Mouse (Mus musculus): ENCODE results near the gene Marc1. TPM values are rescaled to one million over a fixed set of nuclear protein-coding genes. Genes with fewer than 3 reads are reported as not detected.
A peak's percentile ranks its signal among the peaks of the same experiment; 100 is the strongest.

Gene Marc1
- polyA plus RNA-seq, 1 experiment from 2014 or later = not detected

- ATAC-seq (peak; percentile 8), DNase-seq (ENCODE audit: low read depth, low spot score) (no peak)
- in situ Hi-C loops (cut with MboI; ENCODE audit: low pct_unique_long_range_greater_than_20kb) = no loop called here
- POLR2A ChIA-PET = interaction anchor here (1.2 to 1.3 kb wide), 2 partner anchors 14 to 47 kb away, joined by 3 read pairs; no protein-coding TSS in a partner anchor
- CTCF ChIA-PET = interaction anchor here (4.5 kb wide), 1 partner anchor 21 kb away, joined by 28 read pairs; no protein-coding TSS in a partner anchor
- no peak for TF ChIP-seq CTCF (IDR thresholded peaks at IDR 0.05)
- H3K27me3 ChIP-seq = no peaks in the 10 kb centered on the region
Observed at GRCm38 (mm10) chr1:184846092-184846750, 35.1 kb upstream of the Marc1 start, which contains the start of gene Marc2. Marc2 (minus strand) TSS chr1:184846451.

GRCm38 (mm10) chr1:184845111-184846071 lies 34.3 kb upstream of the Marc1 start:
- ChIA-PET POLR2A (interaction anchor here (1.2 to 1.3 kb wide), 3 partner anchors 13 to 359 kb away, joined by 3 to 4 read pairs (median 3); partner anchors contain the start of gene Rab3gap2), CTCF (interaction anchor here (1.2 to 4.5 kb wide), 4 partner anchors 9 to 360 kb away, joined by 3 to 28 read pairs (median 4); no protein-coding TSS in a partner anchor)
- H3K27me3 ChIP-seq = no peaks in the 10 kb centered on the region
- ATAC-seq = peak; percentile 96
- no peak for TF ChIP-seq CTCF (IDR thresholded peaks at IDR 0.05)
- in situ Hi-C loops (cut with MboI; ENCODE audit: low pct_unique_long_range_greater_than_20kb) = no loop called here
- no peak for DNase-seq (ENCODE audit: low read depth, low spot score)

GRCm38 (mm10) chr1:184844326-184845066 lies 33.4 kb upstream of the Marc1 start:
- ChIA-PET CTCF (interaction anchor here (1.2 to 4.5 kb wide), 4 partner anchors 8 to 361 kb away, joined by 3 to 28 read pairs (median 4); no protein-coding TSS in a partner anchor), POLR2A (interaction anchor here (1.2 kb wide), 1 partner anchor 360 kb away, joined by 4 read pairs; the partner anchor contains the start of gene Rab3gap2)
- in situ Hi-C loops (cut with MboI; ENCODE audit: low pct_unique_long_range_greater_than_20kb) = no loop called here
- DNase-seq (ENCODE audit: low read depth, low spot score) (no peak), ATAC-seq (no peak)
- no peaks in the 10 kb centered on the region for H3K27me3 ChIP-seq
- no peak for TF ChIP-seq CTCF (IDR thresholded peaks at IDR 0.05)

- ChIA-PET POLR2A (no interaction called here), CTCF (interaction anchor here (1.0 to 1.4 kb wide), 2 partner anchors 13 kb away, joined by 5 to 7 read pairs; no protein-coding TSS in a partner anchor)
- in situ Hi-C loops (cut with MboI; ENCODE audit: low pct_unique_long_range_greater_than_20kb) = no loop called here
- no peaks in the 10 kb centered on the region for H3K27me3 ChIP-seq
- no peak for TF ChIP-seq CTCF (IDR thresholded peaks at IDR 0.05)
- no peak for ATAC-seq
- no peak for DNase-seq (ENCODE audit: low read depth, low spot score)
Observed at GRCm38 (mm10) chr1:184837649-184838048, 26.5 kb upstream of the Marc1 start.

GRCm38 (mm10) chr1:184836350-184836749 lies 25.2 kb upstream of the Marc1 start:
- H3K27me3 ChIP-seq = no peaks in the 10 kb centered on the region
- ATAC-seq (no peak), DNase-seq (ENCODE audit: low read depth, low spot score) (no peak)
- CTCF ChIA-PET = interaction anchor here (1.1 to 1.4 kb wide), 2 partner anchors 8 to 12 kb away, joined by 3 to 7 read pairs; no protein-coding TSS in a partner anchor
- POLR2A ChIA-PET = no interaction called here
- TF ChIP-seq CTCF (IDR thresholded peaks at IDR 0.05) = no peak
- in situ Hi-C loops (cut with MboI; ENCODE audit: low pct_unique_long_range_greater_than_20kb) = no loop called here

- no peak for ATAC-seq
- TF ChIP-seq CTCF (IDR thresholded peaks at IDR 0.05) = no peak
- DNase-seq (ENCODE audit: low read depth, low spot score) = no peak
- in situ Hi-C loops (cut with MboI; ENCODE audit: low pct_unique_long_range_greater_than_20kb) = no loop called here
- no peaks in the 10 kb centered on the region for H3K27me3 ChIP-seq
- ChIA-PET POLR2A (no interaction called here), CTCF (interaction anchor here (2.2 kb wide), 1 partner anchor 9 kb away, joined by 13 read pairs; no protein-coding TSS in a partner anchor)
Observed at GRCm38 (mm10) chr1:184833499-184833898, 22.4 kb upstream of the Marc1 start.

GRCm38 (mm10) chr1:184832211-184832610 lies 21.1 kb upstream of the Marc1 start:
- peak; percentile 66 for TF ChIP-seq CTCF (IDR thresholded peaks at IDR 0.05)
- POLR2A ChIA-PET = interaction anchor here (0.8 kb wide), 1 partner anchor 14 kb away, joined by 3 read pairs; the partner anchor contains the start of gene Marc2
- no peaks in the 10 kb centered on the region for H3K27me3 ChIP-seq
- DNase-seq (ENCODE audit: low read depth, low spot score) (no peak), ATAC-seq (no peak)
- in situ Hi-C loops (cut with MboI; ENCODE audit: low pct_unique_long_range_greater_than_20kb) = no loop called here
- CTCF ChIA-PET = interaction anchor here (1.1 to 1.6 kb wide), 4 partner anchors 8 to 17 kb away, joined by 3 to 5 read pairs (median 4); no protein-coding TSS in a partner anchor

- in situ Hi-C loops (cut with MboI; ENCODE audit: low pct_unique_long_range_greater_than_20kb) = no loop called here
- ChIA-PET CTCF (no interaction called here), POLR2A (no interaction called here)
- TF ChIP-seq CTCF (IDR thresholded peaks at IDR 0.05) = no peak
- no peaks in the 10 kb centered on the region for H3K27me3 ChIP-seq
- DNase-seq (ENCODE audit: low read depth, low spot score) = no peak
- no peak for ATAC-seq
Observed at GRCm38 (mm10) chr1:184829897-184830296, 18.8 kb upstream of the Marc1 start.

GRCm38 (mm10) chr1:184827175-184827701 lies 16.1 kb upstream of the Marc1 start:
- no peak for ATAC-seq
- TF ChIP-seq CTCF (IDR thresholded peaks at IDR 0.05) = no peak
- ChIA-PET POLR2A (no interaction called here), CTCF (interaction anchor here (0.8 to 3.6 kb wide), 5 partner anchors 13 to 367 kb away, joined by 3 to 28 read pairs (median 8); partner anchors contain the start of gene Marc2)
- DNase-seq (ENCODE audit: low read depth, low spot score) = no peak
- in situ Hi-C loops (cut with MboI; ENCODE audit: low pct_unique_long_range_greater_than_20kb) = no loop called here
- no peaks in the 10 kb centered on the region for H3K27me3 ChIP-seq

Measured in Patski (cell line).